Mouse (Mus musculus) myocyte (in vitro differentiated cells): ENCODE results near the gene Polk.

Experiments used
- E2F4 ChIP-seq: IDR thresholded peaks from one replicate; pipeline ENCODE4 v1.6.1; 2011; ENCODE audit warnings: mild to moderate bottlenecking, control low read depth, moderate library complexity; ENCODE audit not compliant: insufficient read depth
- MAX ChIP-seq: IDR thresholded peaks from one replicate; pipeline ENCODE4 v1.6.1; 2011; ENCODE audit warnings: low read depth, mild to moderate bottlenecking, control low read depth
- MYOD1 ChIP-seq, 3 experiments: IDR thresholded peaks; one replicate each; pipeline ENCODE4 v1.6.1; 2011; ENCODE audit warnings: control low read depth in 2 of 3, low read depth in 2 of 3, mild to moderate bottlenecking in 2 of 3, moderate library complexity in 1 of 3; ENCODE audit not compliant: insufficient read length in 2 of 3, control insufficient read depth in 1 of 3
- MYOG ChIP-seq, 3 experiments: IDR thresholded peaks; one replicate each; pipeline ENCODE4 v1.6.1; 2011; ENCODE audit warnings: control low read depth in 2 of 3, low read depth in 2 of 3, mild to moderate bottlenecking in 2 of 3; ENCODE audit not compliant: insufficient read length in 2 of 3, control insufficient read depth in 1 of 3, insufficient read depth in 1 of 3
- POLR2A ChIP-seq: IDR thresholded peaks from one replicate; pipeline ENCODE4 v1.6.1; 2011; ENCODE audit warnings: low read depth, mild to moderate bottlenecking, control low read depth, moderate library complexity; ENCODE audit not compliant: insufficient read length
- POLR2AphosphoS2 ChIP-seq: IDR thresholded peaks from one replicate; pipeline ENCODE4 v1.6.1; 2011; ENCODE audit warnings: low read depth, control low read depth; ENCODE audit not compliant: insufficient read length
- REST ChIP-seq: IDR thresholded peaks from one replicate; pipeline ENCODE4 v1.6.1; 2011; ENCODE audit warnings: mild to moderate bottlenecking, control low read depth, moderate library complexity; ENCODE audit not compliant: insufficient read depth, insufficient read length
- SRF ChIP-seq: IDR thresholded peaks from one replicate; pipeline ENCODE4 v1.6.1; 2011; ENCODE audit warnings: low read depth; ENCODE audit not compliant: control insufficient read depth, insufficient read length
- TCF12 ChIP-seq: IDR thresholded peaks from one replicate; pipeline ENCODE4 v1.6.1; 2011; ENCODE audit warnings: mild to moderate bottlenecking, control low read depth; ENCODE audit not compliant: poor library complexity, insufficient read depth, severe bottlenecking
- TCF3 ChIP-seq: IDR thresholded peaks from one replicate; pipeline ENCODE4 v1.6.1; 2011; ENCODE audit warnings: low read depth, control low read depth; ENCODE audit not compliant: insufficient read length
- USF1 ChIP-seq: IDR thresholded peaks from one replicate; pipeline ENCODE4 v1.6.1; 2011; ENCODE audit warnings: low read depth, mild to moderate bottlenecking, control low read depth, moderate library complexity

GRCm38 (mm10) chr13:96530064-96530463 lies 12.3 kb downstream of the Polk start:
- TF ChIP-seq SRF (no peak), E2F4 (no peak), USF1 (no peak), TCF12 (no peak), MAX (no peak), POLR2A (no peak), TCF3 (no peak), POLR2AphosphoS2 (no peak), MYOG (IDR thresholded peaks at IDR 0.05; ENCODE audit: control insufficient read depth in 1 of 3, insufficient read depth in 1 of 3, insufficient read length in 2 of 3, low read depth in 2 of 3) (no peak), MYOD1 (IDR thresholded peaks at IDR 0.05; ENCODE audit: control insufficient read depth in 1 of 3, insufficient read length in 2 of 3, low read depth in 2 of 3) (no peak), REST (no peak)
